Mouse (Mus musculus) left cerebral cortex, postnatal 10 days (tissue): Measurements from ENCODE around the gene Gm17019. TPM values are rescaled to one million over a fixed set of nuclear protein-coding genes. Genes with fewer than 3 reads are reported as not detected.
A peak's percentile ranks its signal among the peaks of the same experiment; 100 is the strongest.
"Not testable (repeated sequence)": the region's sequence is repeated elsewhere in the genome, so short reads cannot be mapped to it uniquely, and the experiment has no call there.

Experiments
- DNase-seq, 2 experiments: peaks; one replicate each; pipeline ENCODE4 v3.0.0; 2021 to 2022; ENCODE audit warnings: low spot score in 2 of 2, mixed read lengths in 1 of 2; ENCODE audit errors: extremely low spot score in 1 of 2
- intact Hi-C: fragments of 180-260 bp; cut with DNase I; formaldehyde crosslinking; loops from one replicate; pipeline ENCODE4 v1.15.1; 2025
- total RNA-seq, 2 experiments: library from RNA; stranded (reverse); gene quantifications; 2 replicates each; pipeline ENCODE4 v1.2.3; 2021

Gm17019 gene
- total RNA-seq: not detected

DNA sequence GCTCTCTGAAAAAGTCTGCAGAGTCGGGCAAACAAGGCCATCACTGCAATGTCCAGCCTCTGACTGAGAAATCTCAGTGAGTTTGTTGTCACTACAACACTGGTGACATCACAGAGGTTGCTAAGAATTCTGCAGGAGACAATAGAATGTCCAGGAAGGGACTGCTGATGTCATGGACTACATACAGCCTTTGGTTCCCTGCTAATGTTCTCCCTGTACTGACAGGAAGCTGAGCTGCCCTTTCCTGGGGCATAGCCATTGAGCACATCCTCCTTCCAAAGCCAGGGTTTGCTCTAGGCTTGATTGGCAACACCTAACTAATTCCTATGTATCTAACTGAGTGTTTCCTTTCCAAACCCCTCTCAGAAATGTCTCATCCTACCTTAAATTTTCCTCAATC is at the start of gene Gm17019:
Gm17019 (minus strand) TSS at position 101 of the 400 bp plus-strand sequence.
- intact Hi-C loops, DNase-seq: not testable (repeated sequence)

DNA sequence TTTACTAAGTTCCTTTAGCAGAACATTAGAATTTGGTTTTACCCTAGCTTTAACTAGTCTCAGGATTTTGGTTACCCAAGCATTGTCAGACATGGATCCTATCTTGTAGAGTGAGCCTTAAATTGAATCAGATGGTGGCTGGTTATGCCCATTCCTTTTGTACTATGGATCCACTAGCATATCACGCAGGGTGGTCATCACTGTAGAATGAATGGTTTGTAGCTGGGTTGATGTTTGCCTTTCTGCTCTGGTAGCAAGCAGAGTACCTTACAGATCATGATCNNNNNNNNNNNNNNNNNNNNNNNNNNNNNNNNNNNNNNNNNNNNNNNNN is 29.6 kb upstream of the Gm17019 start:
- intact Hi-C loops, DNase-seq: not testable (repeated sequence)

DNA sequence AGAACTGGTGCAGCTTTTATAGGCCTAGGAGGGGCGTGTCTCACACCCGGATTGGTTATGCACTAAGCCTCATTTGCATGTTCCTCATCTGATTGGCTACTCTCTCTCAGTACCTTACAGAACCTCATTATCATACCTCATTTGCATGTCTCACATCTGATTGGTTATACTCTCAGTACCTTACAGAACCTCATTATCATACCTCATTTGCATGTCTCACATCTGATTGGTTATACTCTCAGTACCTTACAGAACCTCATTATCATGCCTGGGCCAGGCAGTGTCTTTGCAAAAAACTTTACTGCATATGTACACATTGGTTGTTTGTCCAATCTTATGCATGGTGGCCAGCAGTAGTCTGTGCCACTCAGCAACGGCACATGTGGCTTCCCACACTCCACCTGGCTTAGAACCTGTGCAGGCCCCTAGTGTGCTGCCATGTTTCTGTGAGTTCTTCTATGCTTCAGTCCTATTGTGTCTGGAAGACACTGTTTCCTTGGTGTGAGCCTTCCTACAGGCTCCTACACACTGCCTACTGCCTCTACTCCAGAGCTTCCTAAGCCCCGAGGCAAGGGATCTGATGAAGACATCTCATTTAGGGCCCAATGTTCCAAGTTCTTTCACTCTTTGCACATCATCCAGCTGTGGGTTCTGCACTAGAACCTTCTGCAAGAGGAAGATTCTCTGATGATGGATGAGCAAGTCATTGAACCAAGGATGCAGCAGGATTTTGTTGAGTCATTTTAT is 29.0 kb upstream of the Gm17019 start:
- DNase-seq, intact Hi-C loops: not testable (repeated sequence)

DNA sequence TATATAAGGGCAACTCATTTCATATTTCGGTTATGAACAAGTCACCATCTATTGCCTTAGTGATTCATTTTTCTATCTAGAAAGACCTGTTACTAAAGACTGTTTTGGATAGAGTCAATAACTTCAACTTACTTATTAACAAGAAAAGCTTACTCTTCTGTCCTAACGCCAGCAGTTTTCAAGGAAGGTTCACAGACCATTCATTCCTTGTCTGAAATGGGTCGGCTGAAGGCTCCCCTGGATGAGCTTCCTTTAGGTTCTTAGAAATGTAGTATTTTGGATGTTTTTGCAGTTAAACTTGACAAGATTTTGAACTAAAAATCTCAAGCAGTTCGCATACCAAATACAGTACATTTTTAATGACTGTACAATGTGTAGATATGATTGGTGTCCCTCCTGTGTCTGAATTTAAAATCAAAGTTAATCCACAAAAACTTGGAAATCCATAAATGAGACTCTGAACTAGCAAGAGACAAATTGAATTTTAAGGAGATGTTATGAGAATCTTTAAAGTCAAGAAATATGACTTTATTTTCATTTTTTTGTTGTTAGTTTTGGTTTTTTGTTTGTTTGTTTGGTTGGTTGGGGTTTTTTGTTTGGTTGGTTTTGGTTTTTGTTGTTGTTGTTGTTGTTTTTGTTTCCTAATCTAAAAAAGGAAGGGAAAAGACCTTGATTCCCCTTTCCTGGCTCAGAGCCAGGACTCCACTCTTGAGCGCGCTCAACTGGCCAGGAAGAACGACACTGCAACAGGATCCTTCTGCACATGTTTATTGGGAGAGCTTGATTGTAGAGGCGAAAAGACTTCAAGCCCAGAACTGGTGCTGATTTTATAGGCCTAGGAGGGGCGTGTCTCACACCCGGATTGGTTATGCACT is 21.6 kb upstream of the Gm17019 start:
- DNase-seq: peak in 1 of 2 experiments; percentile 18
- intact Hi-C loops: not testable (repeated sequence)

DNA sequence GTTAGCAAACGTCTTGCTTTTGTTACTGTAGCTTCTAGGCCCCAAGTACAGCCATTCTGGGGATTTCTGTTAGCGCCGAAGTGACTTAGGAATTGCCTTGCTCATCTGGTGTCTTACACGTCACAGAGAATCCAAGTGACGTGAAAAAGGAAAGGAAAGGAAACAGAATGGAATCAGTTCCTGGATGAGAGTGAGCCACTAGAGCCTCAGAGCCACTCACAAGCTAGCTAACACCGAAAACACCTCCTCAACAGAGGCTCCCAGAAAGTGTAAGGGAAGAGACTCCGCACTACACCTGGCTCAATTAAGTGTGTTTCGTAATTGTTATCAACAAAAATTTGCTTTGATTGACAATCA is 20.8 kb upstream of the Gm17019 start:
- DNase-seq, intact Hi-C loops: not testable (repeated sequence)

DNA sequence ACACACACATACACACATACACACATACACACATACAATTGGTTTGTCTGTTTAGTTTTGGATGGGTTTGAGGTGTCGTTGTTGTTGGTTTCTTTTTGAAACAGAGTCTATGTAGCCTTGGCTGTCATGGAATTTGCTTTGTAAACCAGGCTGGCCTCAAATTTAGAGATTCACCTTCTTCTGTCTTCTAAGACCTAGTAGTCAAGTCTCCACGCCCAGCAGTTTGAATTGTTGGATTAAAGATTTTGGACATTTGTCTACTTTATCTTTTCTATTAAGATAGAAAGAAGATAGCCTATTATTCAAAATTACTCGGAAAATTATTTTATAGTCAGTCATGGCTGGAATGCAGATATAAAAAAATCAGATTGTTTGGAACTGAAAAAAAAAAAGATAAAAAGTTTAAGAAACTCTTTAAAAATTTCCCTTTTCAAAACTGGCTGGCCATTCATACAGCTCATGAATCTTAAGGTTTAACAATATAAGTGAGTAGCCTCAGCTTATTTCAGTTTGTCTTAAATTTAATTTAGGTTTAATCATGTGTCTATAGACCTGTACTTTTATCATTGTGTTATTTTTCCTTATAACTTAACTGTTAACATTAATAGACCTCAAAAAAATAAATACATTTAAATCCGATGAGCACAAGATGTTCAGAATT is 20.3 kb upstream of the Gm17019 start:
- intact Hi-C loops, DNase-seq: not testable (repeated sequence)

DNA sequence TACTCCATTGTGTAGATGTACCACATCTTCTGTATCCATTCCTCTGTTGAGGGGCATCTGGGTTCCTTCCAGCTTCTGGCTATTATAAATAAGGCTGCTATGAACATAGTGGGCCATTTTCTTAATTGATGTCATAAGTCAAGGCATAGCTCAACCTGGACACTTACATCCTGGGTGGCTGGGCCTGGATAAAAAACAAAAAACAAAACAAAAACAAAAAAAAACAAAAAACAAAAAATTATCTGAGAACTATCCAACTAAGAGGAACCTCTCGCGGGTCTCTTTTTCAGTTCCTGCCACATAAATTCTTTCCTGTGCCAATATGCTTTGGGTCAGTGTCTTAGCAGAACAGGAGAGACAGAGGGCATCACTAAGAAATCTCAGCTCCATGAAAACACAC is 18.0 kb upstream of the Gm17019 start:
- intact Hi-C loops: not testable (repeated sequence)

DNA sequence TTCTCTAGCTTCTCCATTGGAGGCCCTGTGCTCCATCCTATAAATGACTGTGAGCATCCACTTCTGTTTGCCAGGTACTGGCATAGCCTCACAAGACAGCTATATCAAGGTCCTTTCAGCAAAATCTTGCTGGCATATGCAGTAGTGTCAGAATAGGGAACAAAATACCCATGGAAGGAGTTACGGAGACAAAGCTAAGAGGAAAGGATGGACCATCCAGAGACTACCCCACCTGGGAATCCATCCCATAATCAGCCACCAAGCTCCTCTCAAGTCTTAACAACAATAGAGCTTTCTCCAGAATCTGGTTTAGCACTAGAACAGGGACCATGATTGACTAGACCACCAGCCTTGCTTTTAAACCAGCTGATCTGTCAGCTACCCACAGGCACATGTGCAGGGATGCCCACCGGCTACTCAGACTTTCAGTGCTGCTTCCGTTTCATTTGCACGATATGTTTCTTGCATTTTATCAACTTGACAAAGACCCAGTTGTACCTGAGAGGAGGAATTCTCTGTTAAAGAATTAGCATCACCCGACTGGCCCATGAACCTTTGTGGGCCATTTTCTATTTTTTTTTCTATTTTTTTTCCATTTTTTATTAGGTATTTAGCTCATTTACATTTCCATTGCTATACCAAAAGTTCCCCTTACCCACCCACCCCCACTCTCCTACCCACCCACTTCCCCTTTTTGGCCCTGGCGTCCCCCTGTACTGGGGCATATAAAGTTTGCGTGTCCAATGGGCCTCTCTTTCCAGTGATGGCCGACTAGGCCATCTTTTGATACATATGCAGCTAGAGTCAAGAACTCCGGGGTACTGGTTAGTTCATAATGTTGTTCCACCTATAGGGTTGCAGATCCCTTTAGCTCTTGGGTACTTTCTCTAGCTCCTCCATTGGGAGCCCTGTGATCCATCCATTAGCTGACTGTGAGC is 12.3 kb upstream of the Gm17019 start:
- DNase-seq, intact Hi-C loops: not testable (repeated sequence)

More for the DNA sequence above, 18.0 kb upstream of the Gm17019 start:
- not testable (repeated sequence) for DNase-seq

DNA sequence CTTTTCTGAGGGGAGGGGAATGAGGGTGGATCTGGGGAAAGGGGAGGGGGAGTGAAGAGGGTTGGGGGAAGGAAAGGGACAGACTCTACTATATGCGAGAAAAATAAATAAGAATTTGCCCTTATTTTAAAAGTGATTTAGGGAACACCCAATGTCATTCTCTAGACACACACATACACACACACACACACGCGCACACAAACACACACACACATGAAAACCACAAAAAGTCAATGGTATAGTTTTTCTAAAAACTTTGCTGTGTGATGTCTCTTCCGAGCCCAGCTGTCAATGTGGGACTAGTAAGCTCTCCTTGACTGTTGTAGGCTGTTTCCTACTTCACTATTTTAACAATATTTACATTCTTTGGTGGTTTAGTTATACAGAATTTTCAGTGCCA is 8.0 kb upstream of the Gm17019 start:
- DNase-seq, intact Hi-C loops: not testable (repeated sequence)

DNA sequence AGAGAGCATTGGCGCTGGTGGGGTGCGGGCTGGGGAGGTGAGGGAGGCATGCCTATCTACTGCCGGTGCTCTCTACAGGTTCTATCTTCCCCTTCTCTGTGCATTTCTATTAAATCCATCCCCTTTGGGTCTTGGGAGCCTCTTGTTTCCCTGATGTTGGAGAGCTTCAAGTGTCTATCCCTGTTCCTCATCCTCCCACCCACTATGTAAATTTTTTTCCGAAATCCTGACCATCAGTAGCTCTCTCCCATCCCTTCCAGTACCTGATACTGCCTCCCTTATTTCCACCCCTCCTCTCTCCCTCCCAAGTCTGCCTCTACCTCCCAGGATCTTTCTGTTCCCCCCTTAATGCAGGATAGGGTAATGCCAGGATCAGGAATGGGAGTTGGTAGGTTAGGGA is 7.2 kb upstream of the Gm17019 start:
- intact Hi-C loops, DNase-seq: not testable (repeated sequence)

DNA sequence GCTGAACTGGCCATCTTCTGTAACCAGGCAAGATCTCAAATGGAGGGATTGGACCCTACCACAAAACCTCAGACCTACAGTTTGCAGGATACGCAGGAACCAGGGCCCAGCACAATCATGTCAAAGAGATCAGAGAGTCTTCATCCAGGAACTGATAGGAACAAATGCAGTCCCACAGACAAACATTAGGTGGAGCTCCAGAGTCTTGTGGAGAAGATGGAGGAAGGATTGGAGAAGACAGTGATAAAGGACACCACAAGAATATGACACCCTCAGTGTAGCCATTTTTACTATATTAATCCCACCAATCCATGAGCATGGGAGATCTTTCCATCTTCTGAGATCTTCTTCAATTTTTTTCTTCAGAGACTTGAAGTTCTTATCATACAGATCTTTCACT is 8.5 kb downstream of the Gm17019 start:
- DNase-seq, intact Hi-C loops: not testable (repeated sequence)

DNA sequence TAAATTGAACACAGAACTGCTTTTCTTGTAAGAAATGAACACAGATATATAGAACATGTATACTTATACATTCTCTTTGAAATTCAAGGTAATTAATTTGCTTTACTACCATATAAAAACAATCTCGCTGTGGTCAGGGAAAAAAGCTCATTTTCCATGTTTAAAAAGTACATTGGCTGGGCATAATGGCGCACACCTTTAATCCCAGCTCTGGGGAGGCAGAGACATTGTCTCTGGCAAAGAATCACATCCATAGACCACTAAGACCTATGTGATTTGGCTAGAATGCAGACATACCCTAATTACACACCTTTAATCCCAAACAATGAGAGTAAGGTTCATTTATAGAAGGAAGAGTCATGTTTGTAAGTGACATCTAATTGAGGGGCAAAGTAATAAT is 12.7 kb downstream of the Gm17019 start:
- DNase-seq, intact Hi-C loops: not testable (repeated sequence)

DNA sequence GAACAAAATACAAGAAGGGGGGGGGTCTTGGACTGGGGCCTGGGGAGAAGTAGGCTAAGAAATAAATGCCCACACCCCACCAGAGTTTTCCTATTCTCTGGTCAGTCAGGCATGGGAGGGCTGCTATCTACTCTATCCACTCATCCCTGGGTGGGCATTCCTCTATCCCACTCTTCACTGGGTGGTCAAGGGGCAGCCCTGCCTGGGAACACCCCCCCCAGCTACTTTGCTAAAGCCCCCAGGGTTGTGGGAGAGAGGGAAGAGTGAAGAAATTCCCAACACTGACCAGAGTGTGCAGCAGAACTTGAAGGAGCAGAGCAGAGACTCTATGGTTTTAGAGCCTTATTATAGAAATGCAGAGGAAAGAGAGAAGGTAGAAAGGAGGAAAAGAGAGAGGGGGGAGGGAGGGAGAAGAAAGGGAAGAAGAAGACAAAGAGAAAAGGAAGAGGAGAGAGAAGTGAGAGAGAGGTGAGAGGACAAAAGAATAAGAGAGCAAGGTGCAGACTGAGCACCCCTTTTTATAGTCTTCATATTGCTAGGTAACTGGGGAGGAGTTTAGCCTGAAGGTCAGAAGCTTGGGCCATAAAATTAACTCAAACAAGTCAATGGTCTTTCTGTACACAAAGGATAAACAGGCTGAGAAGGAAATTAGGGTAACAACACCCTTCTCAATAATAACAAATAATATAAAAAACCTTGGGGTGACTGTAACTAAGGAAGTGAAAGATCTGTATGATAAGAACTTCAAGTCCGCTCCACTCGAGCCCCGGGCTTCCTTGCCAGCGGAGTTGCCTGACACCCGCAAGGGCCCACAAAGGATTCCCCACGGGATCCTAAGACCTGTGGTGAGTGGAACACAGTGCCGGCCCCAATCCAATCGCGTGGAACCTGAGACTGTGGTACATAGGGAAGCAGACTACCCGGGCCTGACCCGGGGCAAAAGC is 21.9 kb downstream of the Gm17019 start:
- DNase-seq: peak in 1 of 2 experiments; percentile 18
- intact Hi-C loops: not testable (repeated sequence)

DNA sequence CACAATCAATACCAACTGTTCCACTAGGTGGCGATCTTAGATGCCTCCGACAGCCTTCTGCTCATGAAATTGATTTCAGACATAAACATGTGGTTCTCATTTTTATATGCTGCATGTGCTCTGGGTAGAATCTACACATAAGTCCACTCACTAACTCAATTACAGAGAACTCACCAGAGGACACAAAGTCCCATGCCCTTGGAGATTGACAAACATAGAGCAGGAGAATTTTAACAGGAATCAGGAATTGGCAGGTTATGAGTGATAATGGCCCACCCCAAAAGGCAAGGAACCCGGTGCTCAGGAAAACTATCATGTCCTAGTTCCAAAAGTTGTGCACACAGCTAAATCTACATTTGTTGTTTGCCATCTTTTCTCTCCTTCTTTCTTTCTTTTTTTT is 25.9 kb downstream of the Gm17019 start:
- intact Hi-C loops: not testable (repeated sequence)

DNA sequence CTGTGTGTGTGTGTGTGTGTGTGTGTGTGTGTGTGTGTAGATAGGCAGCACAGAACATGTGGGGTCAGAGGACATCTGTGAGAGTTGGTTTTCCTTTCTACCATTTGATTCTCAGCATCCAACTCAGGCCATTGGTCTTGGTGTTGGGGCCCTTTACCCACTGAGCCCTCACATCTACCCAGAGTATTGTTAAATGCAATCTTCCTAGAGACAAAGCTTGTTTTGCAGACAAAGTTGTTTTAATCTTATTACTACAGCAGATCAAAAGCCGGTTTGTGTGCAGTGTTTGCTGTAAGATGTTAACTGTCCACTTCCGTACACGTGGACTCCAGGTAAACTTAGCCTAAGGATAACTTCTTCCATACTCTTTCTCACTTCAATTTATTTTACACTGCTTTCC is 26.5 kb downstream of the Gm17019 start:
- intact Hi-C loops, DNase-seq: not testable (repeated sequence)

More for the DNA sequence above, 25.9 kb downstream of the Gm17019 start:
- DNase-seq: not testable (repeated sequence)

DNA sequence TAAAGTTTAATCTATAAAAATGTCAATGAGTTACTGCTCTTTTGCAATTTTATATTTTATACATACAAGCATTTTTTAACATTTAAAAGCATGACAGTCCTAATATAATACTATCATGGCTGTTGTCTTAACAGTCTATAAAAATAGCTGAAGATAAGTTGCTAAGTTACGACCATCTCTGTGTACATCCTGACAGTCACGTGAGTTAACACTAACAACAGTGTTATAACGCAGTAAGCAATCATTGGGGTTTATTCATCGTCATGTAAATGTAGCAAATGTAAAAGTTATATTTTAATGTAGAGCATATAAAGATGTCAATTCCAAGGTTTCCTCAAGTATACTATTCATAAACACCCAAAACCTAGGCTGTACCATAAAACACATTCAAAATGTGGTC is 27.2 kb downstream of the Gm17019 start:
- DNase-seq, intact Hi-C loops: not testable (repeated sequence)
